Mouse (Mus musculus) CH12.LX (cell line): Measurements from ENCODE around the gene U2af1.

ENCODE experiments used
- CTCF ChIP-seq, 2 experiments: IDR thresholded peaks in 1 of 2; conservative IDR thresholded peaks in 1 of 2; 2 replicates each; pipeline ENCODE4 v1.5.1; 2011 to 2012; ENCODE audit warnings: low read depth in 2 of 2, low read length in 2 of 2, improper control_type of control experiment in 1 of 2, inconsistent platforms in 1 of 2, mild to moderate bottlenecking in 1 of 2, moderate library complexity in 1 of 2
- MAZ ChIP-seq: IDR thresholded peaks from 2 replicates; pipeline ENCODE4 v1.6.1; 2012; ENCODE audit warnings: low read depth, mild to moderate bottlenecking, inconsistent platforms, low read length, improper control_type of control experiment, moderate library complexity
- POLR2A ChIP-seq: IDR thresholded peaks from 2 replicates; pipeline ENCODE4 v1.6.1; 2011; ENCODE audit warnings: low read depth, mild to moderate bottlenecking, improper control_type of control experiment, low read length
- SIN3A ChIP-seq: IDR thresholded peaks from 2 replicates; pipeline ENCODE4 v1.6.1; 2012; ENCODE audit warnings: low read length, improper control_type of control experiment, inconsistent platforms

GRCm38 (mm10) chr17:31660661-31661250, 2.1 kb upstream of the U2af1 start:
- no peak for TF ChIP-seq SIN3A
- TF ChIP-seq MAZ = no peak
- TF ChIP-seq CTCF (conservative IDR thresholded peaks at IDR 0.05 in 1 of 2, IDR thresholded peaks at IDR 0.05 in 1 of 2; ENCODE audit: low read depth in 2 of 2, low read length in 2 of 2) = no peak
- TF ChIP-seq POLR2A = no peak
